Mouse (Mus musculus) layer of hippocampus, postnatal 25 days (tissue): ENCODE measurements around the gene Vps8. TPM values are rescaled to one million over a fixed set of nuclear protein-coding genes. Genes with fewer than 3 reads are reported as not detected.

Experiments used
- DNase-seq, 2 experiments: peaks; one replicate each; pipeline ENCODE4 v3.0.0; 2022; ENCODE audit warnings: mixed read lengths in 2 of 2, low spot score in 1 of 2; ENCODE audit errors: extremely low spot score in 1 of 2
- total RNA-seq, 2 experiments: library from RNA; stranded (reverse); gene quantifications; 2 replicates each; pipeline ENCODE4 v1.2.3; 2021

The Vps8 gene
- total RNA-seq, 2 experiments from 2014 or later = 48.2 to 53.3 TPM

DNA sequence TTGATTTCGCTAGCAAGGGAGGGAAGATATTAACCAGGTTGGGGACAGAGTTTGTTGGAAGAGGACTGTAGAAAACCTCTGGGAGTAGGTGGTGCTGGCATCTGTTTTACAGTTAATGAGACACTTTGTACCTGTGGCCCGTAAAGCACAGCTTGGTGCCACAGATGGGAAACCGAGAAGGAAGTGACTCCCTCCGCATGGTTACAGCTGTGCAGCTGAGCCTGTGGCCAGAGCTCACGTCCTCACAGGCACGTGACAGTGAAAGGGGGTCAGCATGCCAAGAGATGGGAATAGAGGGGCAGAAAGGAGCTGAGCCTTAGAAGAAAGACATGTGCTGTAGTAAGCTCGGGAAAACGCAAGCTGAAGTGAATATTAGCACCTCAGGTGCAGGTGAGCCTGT, 43.0 kb downstream of the Vps8 start:
- DNase-seq = no peak

GRCm38 (mm10) chr16:21470416-21470815, 47.5 kb downstream of the Vps8 start:
- no peak for DNase-seq

DNA sequence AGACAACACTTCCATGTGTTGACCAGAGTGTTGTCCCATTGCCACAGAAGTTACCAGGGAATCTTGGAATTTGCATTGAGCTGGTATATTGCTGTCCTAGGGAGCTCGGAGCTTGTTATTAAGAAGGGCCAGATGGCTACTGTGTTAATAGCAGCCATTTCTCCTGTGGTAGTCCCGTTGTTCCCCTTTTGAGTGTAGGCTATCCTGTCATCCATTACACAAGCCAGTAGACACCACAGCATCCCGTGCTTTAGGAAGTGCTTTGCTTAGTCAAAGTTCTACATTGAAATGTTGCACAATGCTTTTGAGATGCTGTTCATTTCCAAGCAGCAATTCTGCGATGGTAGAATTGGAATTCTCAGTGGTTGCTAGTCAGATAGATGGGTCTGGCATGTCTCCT, 54.2 kb downstream of the Vps8 start:
- DNase-seq = no peak

GRCm38 (mm10) chr16:21478376-21478775, 55.5 kb downstream of the Vps8 start:
- no peak for DNase-seq

DNA sequence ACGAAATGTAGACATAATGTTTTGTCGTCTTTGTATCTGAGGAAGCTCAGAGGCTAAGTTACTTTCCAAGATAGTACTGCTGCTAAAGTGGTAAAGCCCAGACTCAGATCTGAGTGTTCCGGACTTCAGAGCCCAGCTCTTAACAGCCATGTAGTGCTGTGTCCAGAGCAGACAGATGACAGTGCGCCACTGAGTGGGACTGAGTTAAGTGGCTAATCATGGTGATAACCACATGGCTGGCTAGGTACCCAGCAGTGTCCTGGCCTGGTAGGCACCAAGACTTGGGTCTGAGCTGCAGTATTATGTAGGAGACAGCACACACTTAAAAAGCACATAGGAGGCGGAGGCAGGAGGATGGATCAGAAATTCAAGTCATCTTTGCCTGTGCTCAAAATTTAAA, 60.9 kb downstream of the Vps8 start:
- no peak for DNase-seq

GRCm38 (mm10) chr16:21485716-21486115, 62.8 kb downstream of the Vps8 start:
- no peak for DNase-seq

DNA sequence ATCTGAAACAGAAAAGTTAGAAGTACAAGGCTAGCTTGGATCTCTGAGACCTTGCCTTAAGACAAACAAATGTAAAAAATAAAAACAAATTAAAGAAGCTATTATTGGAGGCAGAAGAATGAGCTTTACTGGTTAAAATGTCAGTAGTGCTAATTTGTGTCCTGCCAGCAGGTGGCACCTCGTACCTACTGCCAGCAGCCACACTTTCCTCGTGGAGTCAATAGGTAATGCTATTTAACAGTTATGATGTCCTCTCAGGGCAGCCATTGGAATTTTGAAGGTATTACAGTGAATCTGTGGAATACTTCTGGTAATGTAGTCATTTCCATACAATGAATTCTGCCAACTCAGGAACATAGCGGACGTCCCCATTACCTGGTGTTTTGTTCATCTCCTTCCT, 65.5 kb downstream of the Vps8 start:
- DNase-seq = peak; percentile 40 to 67

DNA sequence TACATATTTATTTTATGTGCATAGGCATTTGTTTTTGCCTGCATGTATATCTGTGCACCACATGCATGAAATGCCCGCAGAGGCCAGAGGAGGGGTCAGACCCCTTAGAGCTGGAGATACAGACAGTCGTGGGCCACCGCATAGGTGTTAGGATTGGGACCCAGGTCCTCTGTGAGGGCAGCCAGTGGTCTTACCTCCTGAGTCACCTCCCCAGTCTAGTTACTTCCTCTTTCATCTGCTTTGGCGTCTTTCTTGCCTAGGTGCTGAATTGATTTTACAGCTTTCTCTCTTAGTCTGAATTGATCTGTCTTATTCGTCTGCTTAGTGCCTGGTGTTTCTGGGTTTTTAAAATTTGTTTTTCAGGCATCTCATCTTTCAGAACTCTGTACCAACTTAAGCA, 69.4 kb downstream of the Vps8 start:
- DNase-seq = no peak

DNA sequence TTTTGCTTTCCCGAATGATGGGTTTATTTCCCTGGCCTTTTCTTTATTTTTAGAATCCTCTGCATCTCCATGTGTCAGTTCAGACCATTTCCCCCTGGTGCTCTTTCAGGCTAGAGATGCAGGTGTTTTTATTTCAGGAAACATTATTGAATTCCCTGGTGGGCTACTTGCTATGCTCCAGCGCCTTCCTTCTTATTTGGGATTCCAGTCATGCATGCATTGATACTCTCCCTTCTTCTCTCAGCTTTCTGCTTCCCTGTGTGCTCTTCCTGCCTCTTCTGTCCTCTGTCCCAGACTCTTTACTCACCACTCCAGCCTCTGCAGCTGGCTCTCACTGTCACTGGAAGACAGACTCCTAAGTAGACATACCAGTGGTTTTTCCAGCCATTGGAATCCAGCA, 70.0 kb downstream of the Vps8 start:
- no peak for DNase-seq

DNA sequence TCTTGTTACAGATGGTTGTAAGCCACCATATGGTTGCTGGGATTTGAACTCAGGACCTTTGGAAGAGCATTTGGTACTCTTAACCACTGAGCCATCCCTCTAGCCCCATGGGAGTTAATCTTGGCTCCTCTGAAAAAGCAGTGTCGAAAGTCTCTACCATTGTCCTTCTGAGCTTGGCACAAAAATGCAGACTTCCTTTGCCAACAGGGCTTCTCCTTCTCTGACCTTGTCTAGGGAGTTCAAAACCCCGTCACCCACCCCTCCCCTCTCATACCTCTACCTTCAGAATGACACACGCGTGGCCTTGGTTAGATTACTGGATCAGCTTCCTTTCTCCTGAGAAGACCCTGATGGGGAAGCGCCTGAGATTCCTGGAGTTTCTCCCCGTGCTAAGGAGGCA, 71.8 kb downstream of the Vps8 start:
- DNase-seq = no peak

DNA sequence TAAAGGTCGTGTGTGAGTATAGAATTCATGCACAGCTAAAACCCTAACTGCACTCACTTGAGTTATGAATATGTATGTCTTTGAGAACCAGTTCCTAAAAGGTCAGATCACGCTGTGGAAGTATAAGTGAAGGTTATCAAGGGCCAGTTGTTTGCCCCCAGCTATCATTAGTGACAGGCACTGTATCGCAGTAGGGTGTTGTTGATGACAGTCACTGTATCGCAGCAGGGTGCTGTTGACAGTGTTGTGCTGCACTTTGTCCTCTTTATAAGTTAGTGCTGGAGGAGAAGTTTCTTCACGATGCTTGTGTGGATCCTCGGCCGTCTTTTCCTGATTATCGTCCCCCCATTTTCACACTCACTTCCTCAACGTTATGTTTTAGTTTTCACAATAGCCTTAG, 73.9 kb downstream of the Vps8 start:
- no peak for DNase-seq

DNA sequence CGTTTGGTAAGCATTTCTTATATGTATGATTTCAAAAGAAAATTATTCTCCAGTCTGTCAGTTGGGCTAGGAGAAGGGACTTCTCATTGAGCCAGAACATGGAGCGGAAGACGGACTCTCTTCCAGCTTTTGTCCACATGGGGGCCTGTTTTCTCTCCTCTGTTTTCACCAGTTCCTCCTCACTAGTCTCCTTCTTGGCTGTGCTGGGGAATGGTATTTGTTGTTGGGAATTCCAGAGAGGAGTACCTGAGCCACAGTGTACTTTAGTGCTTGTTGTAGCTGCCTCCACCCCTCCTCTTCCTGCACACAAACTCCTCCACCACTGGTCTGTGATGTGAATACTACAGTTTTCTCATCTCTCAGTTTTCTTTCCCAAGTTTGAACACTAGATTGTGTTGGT, 74.7 kb downstream of the Vps8 start:
- DNase-seq = no peak

DNA sequence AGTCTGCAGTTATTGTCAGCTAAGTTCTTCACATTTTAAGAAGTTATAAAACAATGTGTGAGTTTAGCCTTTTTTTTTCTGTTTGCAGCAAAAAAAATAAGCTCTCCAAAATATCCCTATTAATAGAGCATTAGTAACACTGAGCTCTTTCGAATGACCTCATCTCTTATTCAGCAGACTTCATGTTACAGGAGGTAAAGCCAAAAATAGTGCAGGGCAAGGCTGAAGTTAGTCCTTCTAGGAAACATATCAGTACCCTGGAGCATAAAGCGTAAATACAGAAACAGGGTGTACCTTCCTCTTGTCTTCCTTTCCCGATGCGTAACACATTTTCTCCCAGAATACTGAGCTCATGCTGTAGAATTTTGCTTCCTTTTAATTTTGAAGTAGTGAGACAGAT, 76.1 kb downstream of the Vps8 start:
- no peak for DNase-seq

DNA sequence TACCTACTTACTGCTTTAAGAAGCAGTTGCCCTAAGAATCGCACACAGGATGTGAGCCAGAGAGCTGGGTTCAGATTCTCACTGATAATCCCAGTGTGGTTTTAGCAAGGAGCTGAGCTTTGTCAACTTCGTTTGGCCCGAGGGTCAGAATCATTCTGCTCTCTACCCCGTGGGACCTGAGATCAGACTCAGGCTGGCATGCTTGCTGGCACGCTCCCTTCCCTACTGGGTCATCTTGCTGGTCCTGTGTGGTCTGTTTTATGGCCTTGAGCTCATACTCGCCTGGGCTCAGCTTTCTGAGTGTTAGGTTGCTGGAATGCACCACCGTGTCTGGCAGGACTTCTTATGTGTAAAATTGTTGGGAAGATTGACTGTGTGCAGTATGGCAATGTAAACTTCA, 76.7 kb downstream of the Vps8 start:
- no peak for DNase-seq

DNA sequence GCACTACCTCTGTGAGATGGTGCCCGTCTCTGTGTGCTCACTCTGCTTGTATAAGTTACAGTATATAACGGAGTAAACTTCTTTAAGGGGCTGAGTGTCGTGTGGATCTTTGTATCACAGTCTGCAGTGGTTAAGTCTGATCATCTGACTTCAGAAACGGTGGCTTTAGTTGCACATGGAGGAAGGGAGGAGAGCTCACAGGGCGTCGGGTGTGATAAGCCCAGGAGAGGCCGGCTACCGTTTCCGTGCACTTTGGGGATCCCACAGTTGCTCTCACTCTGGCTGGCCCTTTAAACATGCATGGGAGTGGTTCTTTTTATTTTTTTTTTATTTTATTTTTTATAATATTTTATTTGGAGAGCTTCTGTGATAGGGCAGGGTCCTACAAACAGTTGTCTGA, 95.9 kb downstream of the Vps8 start:
- DNase-seq = no peak

DNA sequence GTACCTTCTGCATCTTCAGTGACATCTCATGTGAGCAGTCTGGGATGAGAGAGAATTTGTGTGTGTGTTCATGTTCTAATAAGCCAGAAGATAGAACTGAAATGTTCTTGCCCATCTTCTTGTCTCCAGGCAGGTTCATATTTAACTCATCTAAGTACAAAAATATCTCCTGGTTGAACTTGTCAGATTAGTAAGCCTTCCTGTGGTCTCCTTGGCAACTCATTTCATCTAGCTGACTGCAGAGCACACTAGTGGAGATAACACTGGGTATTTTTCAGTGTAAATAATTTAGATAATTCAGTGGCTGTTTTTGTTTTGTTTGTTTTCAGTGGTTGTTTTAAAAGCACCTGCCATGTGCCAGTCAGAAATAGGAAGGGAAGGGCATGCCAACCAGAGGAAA, 96.9 kb downstream of the Vps8 start:
- no peak for DNase-seq

GRCm38 (mm10) chr16:21523738-21524137, 100.8 kb downstream of the Vps8 start:
- no peak for DNase-seq

DNA sequence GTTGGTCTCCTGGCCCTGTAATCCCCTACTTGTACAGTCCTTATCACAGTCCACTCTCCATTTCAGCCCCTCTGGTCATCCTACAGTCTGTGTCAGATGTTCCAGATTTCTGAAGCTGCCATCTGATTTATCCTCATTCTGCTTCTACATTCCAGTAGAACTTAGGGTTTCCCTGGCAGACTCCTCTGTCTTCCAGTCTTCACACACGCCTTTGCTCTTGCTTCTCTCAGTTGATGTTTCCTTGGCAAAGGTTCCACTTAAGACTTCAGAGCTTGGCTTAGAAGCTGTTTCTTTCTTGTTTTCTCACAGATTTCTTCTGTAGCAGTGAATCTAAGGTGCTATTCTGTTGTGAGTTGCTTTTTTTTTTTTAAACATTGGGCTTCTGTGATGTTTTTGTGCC, 102.5 kb downstream of the Vps8 start:
- DNase-seq = no peak

DNA sequence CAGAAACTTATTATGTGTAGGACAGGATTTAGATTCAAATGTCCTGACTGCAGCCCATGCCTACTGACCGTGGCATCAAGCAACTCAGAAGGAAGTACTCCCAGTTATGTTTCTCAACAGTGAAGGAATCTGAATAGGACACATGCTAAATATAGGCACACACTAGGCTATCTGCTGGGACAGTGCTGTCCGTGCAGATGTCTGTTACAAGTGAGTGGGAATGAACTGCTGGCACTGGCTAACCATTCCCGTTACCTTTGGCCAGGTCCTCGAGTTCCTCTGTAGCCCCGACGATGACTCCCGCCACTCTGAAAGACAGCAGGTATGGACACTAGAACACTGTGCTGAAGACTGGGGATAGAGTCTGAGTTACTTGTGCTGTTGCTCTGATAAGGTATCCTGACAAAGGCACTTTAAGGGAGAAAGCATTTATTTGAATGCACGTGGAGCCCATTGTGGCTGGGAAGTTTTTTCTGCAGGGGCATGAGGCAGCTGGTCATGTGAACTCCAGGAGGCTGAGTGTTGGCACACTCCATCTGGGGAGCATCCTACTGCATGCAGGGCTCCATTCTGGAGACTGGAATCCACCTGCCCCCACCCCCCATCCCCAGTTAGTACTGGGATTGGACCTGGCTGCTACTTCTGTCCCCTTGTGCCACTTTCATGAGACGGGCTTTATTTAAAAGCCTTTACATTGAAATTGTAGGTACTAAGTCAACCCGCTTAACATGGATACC, 104.5 kb downstream of the Vps8 start:
- no peak for DNase-seq

DNA sequence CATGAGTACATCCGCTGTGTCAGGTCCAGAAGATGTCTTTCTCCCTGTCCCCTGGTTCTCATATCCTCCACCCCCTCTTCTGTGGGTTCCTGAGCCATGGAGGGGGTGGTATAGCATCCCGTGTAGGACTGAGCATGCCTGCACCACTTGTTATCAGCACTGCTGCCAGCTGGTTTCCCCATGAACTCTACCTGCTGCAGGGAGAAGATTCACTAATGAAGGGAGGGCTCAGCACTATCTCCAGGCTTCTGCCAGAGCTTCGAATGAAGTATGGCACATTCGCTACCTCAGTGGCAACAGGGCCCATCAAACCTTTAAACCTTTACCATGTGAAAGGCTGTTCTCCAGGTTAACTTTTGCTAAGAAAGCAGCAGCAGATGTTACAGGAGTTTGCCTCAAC, 110.6 kb downstream of the Vps8 start:
- DNase-seq = no peak

GRCm38 (mm10) chr16:21536240-21537005, 113.5 kb downstream of the Vps8 start:
- no peak for DNase-seq

DNA sequence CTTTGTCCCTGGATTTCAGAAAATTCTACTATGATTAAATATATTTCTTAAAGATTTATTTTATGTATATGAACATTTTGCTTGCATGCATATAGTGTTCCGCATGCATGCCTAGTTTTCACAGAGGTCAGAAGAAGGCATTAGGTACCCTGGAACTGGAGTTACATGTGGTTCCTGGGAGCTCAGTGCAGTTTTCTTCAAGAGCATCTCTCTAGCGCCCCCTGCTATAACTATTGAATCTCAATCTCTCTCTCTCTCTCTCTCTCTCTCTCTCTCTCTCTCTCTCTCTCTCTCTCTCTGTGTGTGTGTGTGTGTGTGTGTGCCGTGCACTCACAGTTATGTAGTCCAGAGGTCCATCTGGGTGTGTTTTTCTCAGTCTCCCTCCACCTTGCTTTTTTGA, 114.4 kb downstream of the Vps8 start:
- no peak for DNase-seq
